Mouse (Mus musculus) layer of hippocampus, postnatal 25 days (tissue): ENCODE results near the gene Ick. TPM values are rescaled to one million over a fixed set of nuclear protein-coding genes. Genes with fewer than 3 reads are reported as not detected.
"Not testable (repeated sequence)": the region's sequence is repeated elsewhere in the genome, so short reads cannot be mapped to it uniquely, and the experiment has no call there.

Experiments
- DNase-seq, 2 experiments: peaks; one replicate each; pipeline ENCODE4 v3.0.0; 2022; ENCODE audit warnings: mixed read lengths in 2 of 2, low spot score in 1 of 2; ENCODE audit errors: extremely low spot score in 1 of 2
- total RNA-seq, 2 experiments: library from RNA; stranded (reverse); gene quantifications; 2 replicates each; pipeline ENCODE4 v1.2.3; 2021

The Ick gene
- total RNA-seq, 2 experiments from 2014 or later, result 22.6 to 27.0 TPM

DNA sequence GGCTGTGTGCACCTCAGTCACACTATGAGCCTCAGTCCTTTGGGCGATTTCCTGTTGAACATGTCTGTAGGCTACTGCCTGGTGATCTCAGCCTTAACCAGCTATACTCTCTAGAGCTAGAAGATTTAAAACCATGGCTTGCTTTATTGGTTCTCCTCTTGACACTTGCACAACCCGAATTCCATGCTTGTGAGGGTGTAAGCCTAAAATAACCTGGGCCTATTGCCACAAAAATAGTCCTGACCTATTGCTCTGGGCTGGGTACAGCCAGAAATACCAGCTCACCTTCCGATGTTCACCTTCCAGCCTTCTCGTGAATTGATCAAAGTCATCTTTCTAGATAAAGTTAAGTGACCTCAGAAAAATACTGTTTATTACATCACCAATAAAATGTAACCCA, 30.5 kb downstream of the Ick start:
- no peak for DNase-seq

- no peak for DNase-seq
Measured at GRCm38 (mm10) chr9:78146099-78146498, 37.1 kb downstream of the Ick start.

GRCm38 (mm10) chr9:78146627-78147026, 37.6 kb downstream of the Ick start:
- DNase-seq, result no peak

- DNase-seq, result no peak
Measured at GRCm38 (mm10) chr9:78148149-78148548, 39.2 kb downstream of the Ick start.

DNA sequence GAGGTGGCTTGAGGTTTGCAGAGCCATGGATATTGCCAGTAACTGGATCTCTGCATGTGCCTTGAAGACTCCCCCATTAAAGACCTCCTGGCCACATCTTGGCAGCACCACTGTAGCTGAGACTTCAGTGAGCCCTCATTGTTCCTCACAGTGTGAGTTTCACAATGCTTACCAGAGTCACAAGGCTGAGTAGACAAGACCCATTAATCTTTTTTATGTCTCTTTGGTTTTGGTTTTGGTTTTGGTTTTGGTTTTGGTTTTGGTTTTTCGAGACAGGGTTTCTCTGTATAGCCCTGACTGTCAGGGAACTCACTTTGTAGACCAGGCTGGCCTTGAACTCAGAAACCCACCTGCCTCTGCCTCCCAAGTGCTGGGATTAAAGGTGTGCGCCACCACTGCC, 40.8 kb downstream of the Ick start:
- not testable (repeated sequence) for DNase-seq

DNA sequence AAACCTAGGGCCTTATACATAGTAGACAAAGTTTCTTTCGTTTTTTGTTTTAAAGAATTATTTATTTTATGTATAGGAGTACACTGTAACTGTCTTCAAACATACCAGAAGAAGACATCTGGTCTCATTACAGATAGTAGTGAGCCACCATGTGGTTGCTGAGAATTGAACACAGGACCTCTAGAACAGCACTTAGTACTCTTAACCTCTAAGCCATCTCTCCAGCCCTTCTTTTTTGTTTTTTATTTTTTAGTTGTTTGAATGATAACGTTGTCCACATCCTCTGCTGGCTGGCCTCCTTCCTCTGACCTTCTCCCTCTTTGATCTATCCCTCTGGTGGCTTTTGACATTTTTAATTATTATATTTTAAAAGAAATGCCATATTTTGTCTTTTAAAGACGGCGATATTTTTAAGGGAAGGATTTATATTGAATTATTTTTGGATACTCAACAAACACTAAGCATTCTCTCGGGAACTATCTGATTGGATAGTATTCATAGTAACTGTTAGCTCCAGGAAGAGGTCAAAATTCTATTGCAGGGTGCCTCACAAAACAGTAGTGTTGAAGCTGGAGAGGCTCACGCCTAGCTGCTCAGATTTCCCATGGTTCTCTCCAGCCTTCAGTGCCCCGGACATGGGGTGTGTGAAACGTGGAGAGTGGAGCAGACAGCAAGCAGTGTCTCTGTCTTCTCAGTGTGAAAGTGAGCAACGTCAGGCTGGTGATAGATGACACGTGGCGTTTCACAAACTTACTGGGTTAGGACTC, 45.4 kb downstream of the Ick start:
- DNase-seq, result no peak

DNA sequence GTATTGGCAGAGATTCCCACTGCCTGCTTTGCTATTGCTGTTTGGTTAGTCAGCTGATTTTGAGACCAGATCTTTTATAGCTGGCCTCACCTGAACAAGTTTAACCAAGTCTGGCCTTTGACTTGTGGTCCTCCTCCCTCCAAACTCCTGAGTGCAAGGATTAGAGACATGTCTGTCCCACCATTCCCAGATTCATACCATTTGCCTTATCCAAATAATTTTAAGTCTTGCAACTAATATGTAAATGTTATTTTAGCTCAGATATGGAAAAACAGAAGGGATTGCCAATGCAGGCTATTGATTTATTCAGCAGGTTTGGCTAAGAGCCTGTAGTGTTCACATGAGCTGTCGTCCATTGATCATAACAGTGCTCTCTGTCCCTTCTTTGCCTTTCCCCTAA, 48.2 kb downstream of the Ick start:
- no peak for DNase-seq

GRCm38 (mm10) chr9:78163291-78163690, 54.3 kb downstream of the Ick start:
- no peak for DNase-seq

- DNase-seq, result no peak
Measured at GRCm38 (mm10) chr9:78164741-78165140, 55.7 kb downstream of the Ick start.

DNA sequence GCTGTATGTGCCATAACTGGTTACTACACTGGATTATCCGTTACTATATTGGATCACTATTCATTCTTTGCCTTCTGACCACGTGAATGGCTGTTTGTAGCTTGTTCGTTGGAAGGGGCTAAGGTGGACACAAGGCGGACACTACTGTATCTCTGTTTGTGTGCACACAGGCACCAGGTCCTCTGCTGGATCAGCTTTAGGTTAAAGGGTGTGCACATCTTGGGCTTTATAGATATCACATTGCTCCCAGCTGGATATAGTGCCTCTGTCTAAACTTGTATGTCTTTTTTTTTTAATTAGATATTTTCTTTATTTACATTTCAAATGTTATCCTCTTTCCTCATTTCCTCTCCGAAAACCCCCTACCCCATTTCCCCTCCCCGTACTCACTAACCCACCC, 56.5 kb downstream of the Ick start:
- no peak for DNase-seq

- DNase-seq, result no peak
Measured at GRCm38 (mm10) chr9:78166694-78167452, 57.9 kb downstream of the Ick start.

- DNase-seq, result no peak
Measured at GRCm38 (mm10) chr9:78167453-78167969, 58.5 kb downstream of the Ick start.

- no peak for DNase-seq
Measured at GRCm38 (mm10) chr9:78168864-78169263, 59.9 kb downstream of the Ick start.

DNA sequence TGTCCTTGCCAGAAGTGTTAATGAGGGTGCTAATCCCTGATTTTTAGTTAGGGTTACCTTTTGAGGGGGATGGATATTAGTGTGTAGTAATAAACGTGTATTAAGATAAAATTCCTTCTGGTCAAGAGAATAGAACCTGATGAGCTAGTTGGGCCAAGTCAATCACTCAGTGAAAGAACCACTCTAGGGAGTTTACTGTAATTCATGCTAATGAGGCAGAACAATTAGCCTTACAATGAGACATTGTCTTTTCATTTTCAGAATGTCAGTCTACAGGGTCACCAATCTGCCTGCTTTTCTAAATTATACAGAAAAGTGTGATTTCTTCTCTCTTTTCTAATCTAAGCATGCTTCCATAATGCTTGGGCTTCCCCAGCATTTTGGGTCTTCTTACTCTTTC, 65.0 kb downstream of the Ick start:
- DNase-seq, result no peak

DNA sequence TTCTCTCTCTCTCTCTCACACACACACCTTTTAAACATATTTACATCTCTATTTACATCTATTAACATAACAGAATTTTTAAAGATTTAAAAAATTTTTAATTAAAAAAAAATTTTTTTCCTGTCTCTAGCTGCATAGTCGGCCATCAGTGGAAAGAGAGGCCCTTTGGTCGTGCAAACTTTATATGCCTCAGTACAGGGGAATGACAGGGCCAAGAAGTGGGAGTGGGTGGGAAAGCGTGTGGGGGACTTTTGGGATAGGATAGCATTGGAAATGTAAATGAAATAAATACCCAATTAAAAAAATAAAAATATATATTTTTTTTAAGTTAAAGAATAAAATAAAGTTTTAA, 65.9 kb downstream of the Ick start:
- DNase-seq, result not testable (repeated sequence)

DNA sequence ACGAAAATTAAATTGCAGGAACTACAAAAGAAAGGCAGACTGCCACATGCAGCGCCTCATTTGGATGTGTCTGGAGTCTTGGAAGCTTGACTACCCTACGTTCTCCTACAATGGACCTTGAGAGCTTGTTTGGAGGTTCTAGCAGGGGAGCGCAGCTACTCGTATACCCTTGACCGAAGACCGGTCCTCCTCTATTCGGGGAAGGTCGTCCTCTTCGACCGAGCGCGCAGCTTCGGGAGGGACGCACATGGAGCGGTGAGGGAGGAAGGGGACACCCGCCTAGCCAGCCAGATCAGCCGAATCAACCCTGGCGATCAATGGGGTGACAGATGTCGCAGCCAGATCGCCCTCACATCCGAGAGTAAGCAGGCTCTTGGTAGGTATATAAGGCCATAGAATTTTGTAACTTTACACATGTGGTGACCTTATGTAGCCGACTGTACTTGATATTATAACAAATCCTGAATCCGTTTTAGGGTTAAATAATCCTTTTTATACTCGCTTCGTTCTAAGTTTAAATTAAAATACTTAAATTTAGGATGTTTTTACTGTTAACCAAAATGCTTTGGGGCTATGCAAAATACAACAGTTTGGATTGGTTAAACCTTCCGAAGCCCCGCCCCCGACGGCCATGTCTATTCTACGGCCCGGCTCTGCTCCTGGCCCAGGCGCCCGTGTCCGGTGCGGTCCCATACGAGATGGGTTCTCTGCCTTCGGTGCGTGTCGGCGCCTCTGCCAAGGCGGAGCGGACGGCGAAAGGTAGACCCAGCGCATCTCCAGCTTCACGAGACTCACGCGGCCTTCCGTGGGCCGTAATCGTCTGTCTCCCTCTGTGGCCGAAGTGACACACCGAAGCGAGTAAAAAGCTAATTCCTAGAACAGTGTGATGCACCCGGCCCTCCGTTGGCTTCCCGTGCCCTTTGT, 66.5 kb downstream of the Ick start:
- DNase-seq, result peak; percentile 91 to 93

DNA sequence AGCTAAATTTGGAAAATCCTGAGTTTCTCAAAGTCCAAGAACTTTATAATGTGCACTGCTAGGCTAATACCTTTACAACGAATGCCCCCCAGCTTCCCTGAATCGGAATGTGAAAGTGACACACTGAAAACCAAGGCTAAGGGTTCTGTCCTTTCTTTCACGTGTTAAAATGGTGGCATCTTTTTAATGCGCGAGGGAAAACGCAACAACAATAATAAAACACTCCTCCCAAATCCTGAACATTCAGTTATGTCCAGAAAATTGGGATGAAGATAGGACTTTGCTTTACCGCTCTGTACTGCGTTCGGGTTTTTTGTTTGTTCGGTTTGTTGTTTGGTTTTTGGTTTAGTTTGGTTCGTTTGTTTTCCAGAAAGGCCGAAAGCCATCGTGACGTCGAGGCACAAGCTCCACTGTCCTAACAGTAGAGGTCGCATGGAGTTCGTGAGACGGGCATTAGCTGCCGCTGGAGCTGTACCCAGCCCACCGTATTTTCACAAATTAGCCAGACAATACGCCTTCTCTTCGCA, 67.3 kb downstream of the Ick start:
- peak; percentile 27 to 31 for DNase-seq

- no peak for DNase-seq
Measured at GRCm38 (mm10) chr9:78176831-78177230, 67.8 kb downstream of the Ick start.

- no peak for DNase-seq
Measured at GRCm38 (mm10) chr9:78178197-78178596, 69.2 kb downstream of the Ick start.

GRCm38 (mm10) chr9:78179071-78179470, 70.1 kb downstream of the Ick start:
- no peak for DNase-seq
